Mouse (Mus musculus) embryonic facial prominence, embryonic 12.5 days (tissue): ENCODE data around the gene Cers6. TPM values are rescaled to one million over a fixed set of nuclear protein-coding genes. Genes with fewer than 3 reads are reported as not detected.

Experiments used
- ATAC-seq: fragments of 200-750 bp; cut with Nextera tagmentation; 2 replicates; pipeline ENCODE4 v1.8.0; 2017; ENCODE audit not compliant: insufficient number of reproducible peaks, insufficient read depth, low FRiP score, low TSS enrichment
- H3K27ac ChIP-seq: fragments of 300-500 bp; sonication (generic); 2 replicates; pipeline ENCODE4 v1.5.1; 2016; ENCODE audit warnings: mild to moderate bottlenecking
- H3K27me3 ChIP-seq: fragments of 300-500 bp; sonication (generic); 2 replicates; pipeline ENCODE4 v1.6.1; 2016; ENCODE audit warnings: mild to moderate bottlenecking, moderate library complexity
- H3K36me3 ChIP-seq: fragments of 300-500 bp; sonication (generic); 2 replicates; pipeline ENCODE4 v1.6.1; 2016; ENCODE audit warnings: mild to moderate bottlenecking
- H3K4me1 ChIP-seq: fragments of 300-500 bp; sonication (generic); 2 replicates; pipeline ENCODE4 v1.6.1; 2016
- H3K4me2 ChIP-seq: fragments of 300-500 bp; sonication (generic); replicated peaks from 2 replicates; pipeline ENCODE4 v1.6.1; 2016; ENCODE audit warnings: mild to moderate bottlenecking, moderate library complexity
- H3K4me3 ChIP-seq: fragments of 300-500 bp; sonication (generic); 2 replicates; pipeline ENCODE4 v1.5.1; 2016; ENCODE audit warnings: mild to moderate bottlenecking
- H3K9ac ChIP-seq: fragments of 300-500 bp; sonication (generic); 2 replicates; pipeline ENCODE4 v1.6.1; 2016; ENCODE audit warnings: mild to moderate bottlenecking, moderate library complexity
- H3K9me3 ChIP-seq: fragments of 300-500 bp; sonication (generic); 2 replicates; pipeline ENCODE4 v1.6.1; 2016; ENCODE audit warnings: mild to moderate bottlenecking, moderate library complexity
- WGBS: fragments of 180-500 bp; shearing (Covaris S2); methylation state at CpG from one replicate; pipeline ENCODE4 v1.1.7; 2016; 5-methylcytosine and 5-hydroxymethylcytosine counted together
- polyA plus RNA-seq: library from polyadenylated mRNA; unstranded; fragments of >200 nt; fragmentation: Nextera tagmentation; extraction: Ambion mirVana; gene quantifications from 2 replicates; pipeline ENCODE4 v1.2.1, GENCODE M21; 2016

Cers6 gene
- polyA plus RNA-seq, 1 experiment from 2014 or later: 31.4 TPM

- no peak for ATAC-seq
- Histone ChIP-seq H3K4me3 (no peak overlapping the region), H3K9ac (no peak overlapping the region), H3K9me3 (no peaks in the 10 kb centered on the region), H3K36me3 (no peaks in the 10 kb centered on the region), H3K4me1 (peaks cover 12% of the 10 kb centered on the region), H3K27me3 (no peaks in the 10 kb centered on the region), H3K4me2 (no peak overlapping the region), H3K27ac (no peak overlapping the region)
- WGBS: 73% methylated on average over 3 of the region's 3 CpGs
Measured at GRCm38 (mm10) chr2:69132046-69132445, 270.8 kb downstream of the Cers6 start.

DNA sequence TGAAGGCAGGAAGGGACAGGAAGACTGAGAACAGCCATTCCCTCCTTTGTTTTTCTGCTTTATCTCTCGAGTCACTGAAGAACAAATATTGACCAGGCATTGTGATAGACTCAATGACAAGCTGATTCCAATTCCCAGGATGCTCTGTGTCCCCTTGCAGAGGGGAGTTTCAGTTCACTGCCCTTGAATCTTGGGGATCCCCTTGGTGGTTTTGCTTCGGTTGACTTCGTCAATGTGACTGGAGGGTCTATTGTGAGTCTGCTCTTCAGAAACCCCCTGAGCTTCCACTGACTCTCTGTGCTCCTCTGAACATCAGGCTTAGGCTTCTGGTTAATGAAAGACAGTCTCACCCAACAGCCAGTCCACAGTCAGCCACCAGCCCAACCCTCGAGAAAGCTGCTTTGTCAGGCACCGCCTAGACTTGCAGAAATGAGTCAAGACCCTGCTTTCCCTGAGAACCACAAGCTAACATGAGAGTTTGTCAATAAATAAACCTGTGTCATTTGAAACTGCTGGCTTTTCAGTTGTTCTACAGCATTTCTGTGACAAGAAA lies 271.3 kb downstream of the Cers6 start:
- no peak for ATAC-seq
- H3K9me3 ChIP-seq: no peaks in the 10 kb centered on the region
- no peak overlapping the region for H3K4me3 ChIP-seq
- H3K4me2 ChIP-seq: no peak overlapping the region
- H3K27ac ChIP-seq: no peak overlapping the region
- H3K36me3 ChIP-seq: no peaks in the 10 kb centered on the region
- H3K4me1 ChIP-seq: peaks cover 12% of the 10 kb centered on the region
- no peaks in the 10 kb centered on the region for H3K27me3 ChIP-seq
- 60% methylated on average over 5 of the region's 5 CpGs for WGBS
- no peak overlapping the region for H3K9ac ChIP-seq

DNA sequence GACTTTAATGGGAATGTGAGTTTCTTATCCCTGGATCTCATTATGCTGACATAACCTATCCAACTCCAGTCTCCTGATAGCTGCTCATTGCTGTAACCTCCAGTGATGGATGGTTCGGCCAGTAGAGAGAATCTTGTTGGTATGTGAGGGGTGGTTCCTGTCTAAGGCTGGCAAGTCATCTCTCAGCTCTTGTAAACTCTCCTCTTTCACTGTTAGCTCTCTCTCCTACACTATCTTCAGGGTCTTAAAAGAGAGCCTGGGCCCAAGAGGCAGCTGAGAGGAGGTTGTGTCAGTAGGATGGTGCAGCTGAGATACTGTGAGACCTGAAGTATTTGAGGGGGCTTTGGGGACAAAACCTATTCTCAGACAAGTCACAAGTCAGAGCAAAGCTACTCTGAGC lies 272.9 kb downstream of the Cers6 start:
- Histone ChIP-seq H3K36me3 (no peaks in the 10 kb centered on the region), H3K9ac (no peak overlapping the region), H3K4me1 (peaks cover 8% of the 10 kb centered on the region), H3K4me3 (no peak overlapping the region), H3K4me2 (no peak overlapping the region), H3K27me3 (no peaks in the 10 kb centered on the region), H3K9me3 (no peaks in the 10 kb centered on the region), H3K27ac (no peak overlapping the region)
- no peak for ATAC-seq
- 85% methylated on average over 1 of the region's 1 CpGs for WGBS

- H3K4me3 ChIP-seq: no peak overlapping the region
- H3K27me3 ChIP-seq: no peaks in the 10 kb centered on the region
Measured at GRCm38 (mm10) chr2:69134937-69135336, 273.7 kb downstream of the Cers6 start.

GRCm38 (mm10) chr2:69135661-69136576 lies 274.7 kb downstream of the Cers6 start, which contains the start of gene Nostrin:
Gene Nostrin, plus strand, starts transcription at chr2:69135800.
- Histone ChIP-seq H3K36me3 (no peaks in the 10 kb centered on the region), H3K9ac (no peak within 1 kb of the TSS), H3K27ac (no peak within 1 kb of the TSS), H3K4me1 (0 out of 2 replicates have a peak, but pooled peaks cover 2% of the 10 kb centered on the region), H3K4me2 (no peak within 1 kb of the TSS), H3K9me3 (no peaks in the 10 kb centered on the region), H3K4me3 (no peak within 1 kb of the TSS), H3K27me3 (no peaks in the 10 kb centered on the region)
- no peak for ATAC-seq
- 60% methylated on average over 15 of the region's 15 CpGs for WGBS

More at GRCm38 (mm10) chr2:69134937-69135336, 273.7 kb downstream of the Cers6 start:
- ATAC-seq: no peak
- H3K36me3 ChIP-seq: no peaks in the 10 kb centered on the region
- WGBS: 81% methylated on average over 9 of the region's 9 CpGs
- H3K9me3 ChIP-seq: no peaks in the 10 kb centered on the region
- no peak overlapping the region for H3K4me2 ChIP-seq
- H3K27ac ChIP-seq: no peak overlapping the region
- 0 out of 2 replicates have a peak, but pooled peaks cover 2% of the 10 kb centered on the region for H3K4me1 ChIP-seq
- H3K9ac ChIP-seq: no peak overlapping the region

- no peak for ATAC-seq
- Histone ChIP-seq H3K4me3 (no peak overlapping the region), H3K27ac (no peak overlapping the region), H3K27me3 (no peaks in the 10 kb centered on the region), H3K36me3 (no peaks in the 10 kb centered on the region), H3K9me3 (no peaks in the 10 kb centered on the region), H3K4me1 (0 out of 2 replicates have a peak, but pooled peaks cover 2% of the 10 kb centered on the region), H3K9ac (no peak overlapping the region), H3K4me2 (no peak overlapping the region)
- 89% methylated on average over 10 of the region's 10 CpGs for WGBS
Measured at GRCm38 (mm10) chr2:69137406-69138084, 276.3 kb downstream of the Cers6 start.

- Histone ChIP-seq H3K27me3 (no peaks in the 10 kb centered on the region), H3K4me3 (no peak overlapping the region), H3K9ac (no peak overlapping the region), H3K4me1 (0 out of 2 replicates have a peak, but pooled peaks cover 2% of the 10 kb centered on the region), H3K36me3 (no peaks in the 10 kb centered on the region), H3K27ac (no peak overlapping the region), H3K9me3 (no peaks in the 10 kb centered on the region), H3K4me2 (no peak overlapping the region)
- no peak for ATAC-seq
- 82% methylated on average over 4 of the region's 4 CpGs for WGBS
Measured at GRCm38 (mm10) chr2:69138759-69139158, 277.5 kb downstream of the Cers6 start.

GRCm38 (mm10) chr2:69140215-69140614 lies 279.0 kb downstream of the Cers6 start:
- ATAC-seq: no peak
- H3K27me3 ChIP-seq: no peaks in the 10 kb centered on the region
- no peak overlapping the region for H3K27ac ChIP-seq
- H3K4me1 ChIP-seq: 0 out of 2 replicates have a peak, but pooled peaks cover 2% of the 10 kb centered on the region
- no peak overlapping the region for H3K4me3 ChIP-seq
- H3K9me3 ChIP-seq: no peaks in the 10 kb centered on the region
- H3K36me3 ChIP-seq: no peaks in the 10 kb centered on the region
- no peak overlapping the region for H3K4me2 ChIP-seq
- H3K9ac ChIP-seq: no peak overlapping the region
- 50% methylated on average over 2 of the region's 2 CpGs for WGBS

GRCm38 (mm10) chr2:69140816-69141215 lies 279.6 kb downstream of the Cers6 start:
- ATAC-seq: no peak
- H3K4me1 ChIP-seq: no peaks in the 10 kb centered on the region
- H3K4me3 ChIP-seq: no peak overlapping the region
- 51% methylated on average over 4 of the region's 4 CpGs for WGBS
- no peak overlapping the region for H3K4me2 ChIP-seq
- H3K9ac ChIP-seq: no peak overlapping the region
- H3K36me3 ChIP-seq: no peaks in the 10 kb centered on the region
- H3K9me3 ChIP-seq: no peaks in the 10 kb centered on the region
- H3K27me3 ChIP-seq: no peaks in the 10 kb centered on the region
- H3K27ac ChIP-seq: no peak overlapping the region

DNA sequence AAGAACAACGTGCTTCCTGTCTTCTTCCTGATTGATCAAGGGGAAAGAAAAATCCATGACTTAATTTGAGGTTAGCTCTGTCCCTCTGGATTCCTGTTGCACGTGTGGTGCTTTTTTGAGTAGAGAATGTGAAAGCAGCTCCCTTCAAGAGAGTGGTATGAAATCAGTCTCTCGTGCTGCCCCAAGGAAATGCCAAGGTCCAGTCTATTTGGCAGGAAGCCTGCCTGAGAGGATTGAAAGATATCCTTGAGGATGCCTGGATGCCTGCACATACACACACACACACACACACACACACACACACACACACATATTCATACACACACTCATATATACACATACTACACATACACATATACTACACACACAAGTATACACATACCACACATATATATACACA lies 287.4 kb downstream of the Cers6 start:
- Histone ChIP-seq H3K27ac (no peak overlapping the region), H3K4me2 (no peak overlapping the region), H3K4me3 (no peak overlapping the region), H3K9ac (no peak overlapping the region), H3K4me1 (no peaks in the 10 kb centered on the region), H3K36me3 (no peaks in the 10 kb centered on the region), H3K27me3 (no peaks in the 10 kb centered on the region), H3K9me3 (no peaks in the 10 kb centered on the region)
- WGBS: 70% methylated on average over 3 of the region's 3 CpGs
- no peak for ATAC-seq

DNA sequence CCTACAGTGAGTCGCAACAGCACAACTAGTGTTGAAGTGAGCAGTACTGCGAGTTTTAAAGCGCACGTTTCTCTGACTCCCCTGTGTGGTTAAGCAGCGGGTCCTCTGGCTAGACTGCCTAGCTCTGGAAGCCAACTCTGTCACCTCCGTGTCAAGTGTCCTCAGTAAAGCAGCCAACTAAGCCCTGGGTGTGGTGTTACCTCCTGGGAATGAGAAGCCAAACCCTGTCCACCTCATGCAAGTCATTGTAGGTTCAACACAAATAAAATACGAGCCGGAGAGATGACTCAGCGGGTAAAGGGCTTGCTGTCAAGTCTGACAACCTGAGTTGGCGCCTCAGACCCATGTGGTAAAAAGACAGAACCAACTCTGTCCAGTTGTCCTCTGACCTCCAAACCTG lies 287.9 kb downstream of the Cers6 start:
- Histone ChIP-seq H3K4me2 (no peak overlapping the region), H3K4me3 (no peak overlapping the region), H3K27ac (no peak overlapping the region), H3K27me3 (no peaks in the 10 kb centered on the region), H3K36me3 (no peaks in the 10 kb centered on the region), H3K4me1 (no peaks in the 10 kb centered on the region), H3K9me3 (no peaks in the 10 kb centered on the region), H3K9ac (no peak overlapping the region)
- WGBS: 89% methylated on average over 10 of the region's 10 CpGs
- ATAC-seq: no peak
